Mouse (Mus musculus) Patski (cell line): ENCODE data around the gene Casp12. TPM values are rescaled to one million over a fixed set of nuclear protein-coding genes. Genes with fewer than 3 reads are reported as not detected.

ENCODE experiments used
- ATAC-seq: fragments of 100-300 bp; one replicate; pipeline ENCODE4 v1.8.0; 2021
- CTCF ChIA-PET: fragments of 350-600 bp; sonication (Branson Sonifier 250); formaldehyde crosslinking; loops from one replicate; lab custom pipeline; 2022; ENCODE audit warnings: inconsistent platforms; lab: Charles Lee
- POLR2A ChIA-PET: fragments of 350-600 bp; sonication (Branson Sonifier 250); formaldehyde crosslinking; loops from one replicate; lab custom pipeline; 2022; ENCODE audit warnings: antibody characterized with exemption, inconsistent platforms; lab: Charles Lee
- DNase-seq: peaks from one replicate; pipeline ENCODE4 v3.0.0-alpha.2; 2011; ENCODE audit warnings: low read depth, low spot score
- H3K27me3 ChIP-seq: fragments of 371-371 bp; one replicate; pipeline ENCODE4 v1.5.1; 2021
- CTCF ChIP-seq: fragments of 100-300 bp; IDR thresholded peaks from one replicate; pipeline ENCODE4 v1.5.1; 2021
- in situ Hi-C: fragments of 300-500 bp; cut with MboI; formaldehyde crosslinking; loops from 3 replicates; pipeline ENCODE4 v1.11.1; 2018; ENCODE audit warnings: low pct_unique_long_range_greater_than_20kb, mixed read lengths
- polyA plus RNA-seq: library from polyadenylated mRNA; unstranded; gene quantifications from one replicate; pipeline ENCODE4 v1.2.3, GENCODE M21; 2021

Gene Casp12
- polyA plus RNA-seq = 94.1 TPM

- no peaks in the 10 kb centered on the region for H3K27me3 ChIP-seq
- peak; percentile 91 for ATAC-seq
- CTCF ChIA-PET = interaction anchor here (1.2 to 1.6 kb wide), 2 partner anchors 28 to 35 kb away, joined by 3 to 4 read pairs; no protein-coding TSS in a partner anchor
- peak; percentile 46 for DNase-seq
- POLR2A ChIA-PET = no interaction called here
- TF ChIP-seq CTCF = no peak
- in situ Hi-C loops = loop anchor here (25.0 kb wide), 1 partner anchor 1317 kb away; no protein-coding TSS in a partner anchor
Observed at GRCm38 (mm10) chr9:5345291-5345898, at the start of gene Casp12. TSS of gene Casp12 (plus strand) at chr9:5345430.

GRCm38 (mm10) chr9:5296354-5297237 lies 48.6 kb upstream of the Casp12 start:
- ChIA-PET CTCF (no interaction called here), POLR2A (no interaction called here)
- no peak for TF ChIP-seq CTCF
- in situ Hi-C loops = no loop called here
- DNase-seq = no peak
- no peaks in the 10 kb centered on the region for H3K27me3 ChIP-seq
- ATAC-seq = no peak

- H3K27me3 ChIP-seq = no peaks in the 10 kb centered on the region
- peak; percentile 54 for DNase-seq
- ChIA-PET POLR2A (interaction anchor here (0.6 to 0.7 kb wide), 2 partner anchors 10 to 538 kb away, joined by 3 to 4 read pairs; no protein-coding TSS in a partner anchor), CTCF (no interaction called here)
- in situ Hi-C loops = no loop called here
- peak; percentile 69 for ATAC-seq
- TF ChIP-seq CTCF = no peak
Observed at GRCm38 (mm10) chr9:5298329-5299131, 46.7 kb upstream of the Casp12 start, which contains the start of gene Casp1. TSS of gene Casp1 (plus strand) at chr9:5298517.

GRCm38 (mm10) chr9:5299132-5299381 lies 46.2 kb upstream of the Casp12 start:
- CTCF ChIA-PET = no interaction called here
- no peak for TF ChIP-seq CTCF
- ATAC-seq (no peak), DNase-seq (no peak)
- in situ Hi-C loops = no loop called here
- no peaks in the 10 kb centered on the region for H3K27me3 ChIP-seq
- POLR2A ChIA-PET = no interaction called here

- ATAC-seq (peak; percentile 84), DNase-seq (peak; percentile 47)
- POLR2A ChIA-PET = interaction anchor here (0.7 kb wide), 1 partner anchor 10 kb away, joined by 4 read pairs; the partner anchor contains the start of gene Casp1
- no peaks in the 10 kb centered on the region for H3K27me3 ChIP-seq
- TF ChIP-seq CTCF = no peak
- in situ Hi-C loops = no loop called here
- CTCF ChIA-PET = interaction anchor here (0.9 kb wide), 1 partner anchor 10 kb away, joined by 3 read pairs; no protein-coding TSS in a partner anchor
Observed at GRCm38 (mm10) chr9:5308561-5308960, 36.7 kb upstream of the Casp12 start, which contains the start of gene Casp4. TSS of gene Casp4 (plus strand) at chr9:5308828.

- ChIA-PET POLR2A (no interaction called here), CTCF (interaction anchor here (1.1 kb wide), 1 partner anchor 35 kb away, joined by 4 read pairs; the partner anchor contains the start of gene Casp12)
- no peaks in the 10 kb centered on the region for H3K27me3 ChIP-seq
- ATAC-seq = no peak
- in situ Hi-C loops = no loop called here
- no peak for TF ChIP-seq CTCF
- DNase-seq = no peak
Observed at GRCm38 (mm10) chr9:5310112-5310511, 35.1 kb upstream of the Casp12 start.

- DNase-seq = peak; percentile 25
- TF ChIP-seq CTCF = no peak
- in situ Hi-C loops = no loop called here
- peak; percentile 54 for ATAC-seq
- POLR2A ChIA-PET = interaction anchor here (0.5 to 0.9 kb wide), 2 partner anchors 12 to 44 kb away, joined by 3 to 4 read pairs; no protein-coding TSS in a partner anchor
- no peaks in the 10 kb centered on the region for H3K27me3 ChIP-seq
- CTCF ChIA-PET = no interaction called here
Observed at GRCm38 (mm10) chr9:5311435-5311834, 33.8 kb upstream of the Casp12 start.

- ChIA-PET POLR2A (no interaction called here), CTCF (no interaction called here)
- no peak for ATAC-seq
- no peaks in the 10 kb centered on the region for H3K27me3 ChIP-seq
- DNase-seq = no peak
- in situ Hi-C loops = loop anchor here (25.0 kb wide), 1 partner anchor 1334 kb away; no protein-coding TSS in a partner anchor
- TF ChIP-seq CTCF = no peak
Observed at GRCm38 (mm10) chr9:5328204-5328603, 17.0 kb upstream of the Casp12 start.

- no peak for ATAC-seq
- TF ChIP-seq CTCF = no peak
- no peaks in the 10 kb centered on the region for H3K27me3 ChIP-seq
- ChIA-PET CTCF (no interaction called here), POLR2A (no interaction called here)
- no peak for DNase-seq
- in situ Hi-C loops = loop anchor here (25.0 kb wide), 1 partner anchor 1330 kb away; no protein-coding TSS in a partner anchor
Observed at GRCm38 (mm10) chr9:5332441-5332840, 12.8 kb upstream of the Casp12 start.

- in situ Hi-C loops = loop anchor here (25.0 kb wide), 1 partner anchor 1329 kb away; no protein-coding TSS in a partner anchor
- DNase-seq = no peak
- H3K27me3 ChIP-seq = no peaks in the 10 kb centered on the region
- TF ChIP-seq CTCF = no peak
- ChIA-PET POLR2A (no interaction called here), CTCF (no interaction called here)
- no peak for ATAC-seq
Observed at GRCm38 (mm10) chr9:5333422-5333821, 11.8 kb upstream of the Casp12 start.
